Mouse (Mus musculus) midbrain, embryonic 15.5 days (tissue): ENCODE results near the gene Hspe1. TPM values are rescaled to one million over a fixed set of nuclear protein-coding genes. Genes with fewer than 3 reads are reported as not detected.

ENCODE experiments used
- ATAC-seq: fragments of 200-750 bp; cut with Nextera tagmentation; replicated peaks from 2 replicates; pipeline ENCODE4 v1.8.0; 2017; ENCODE audit warnings: moderate TSS enrichment
- H3K27ac ChIP-seq: fragments of 300-500 bp; sonication (generic); 2 replicates; pipeline ENCODE4 v1.5.1; 2015; ENCODE audit warnings: mild to moderate bottlenecking, inconsistent platforms
- H3K27me3 ChIP-seq: fragments of 300-500 bp; sonication (generic); replicated peaks from 2 replicates; pipeline ENCODE4 v1.6.1; 2015; ENCODE audit warnings: inconsistent platforms
- H3K36me3 ChIP-seq: fragments of 300-500 bp; sonication (generic); replicated peaks from 2 replicates; pipeline ENCODE4 v1.6.1; 2015; ENCODE audit warnings: inconsistent platforms
- H3K4me1 ChIP-seq: fragments of 300-500 bp; sonication (generic); 2 replicates; pipeline ENCODE4 v1.6.1; 2015; ENCODE audit warnings: inconsistent platforms
- H3K4me2 ChIP-seq: fragments of 300-500 bp; sonication (generic); 2 replicates; pipeline ENCODE4 v1.6.1; 2015; ENCODE audit warnings: inconsistent platforms, mild to moderate bottlenecking, moderate library complexity
- H3K4me3 ChIP-seq: fragments of 300-500 bp; sonication (generic); 2 replicates; pipeline ENCODE4 v1.5.1; 2015; ENCODE audit warnings: mild to moderate bottlenecking, inconsistent platforms
- H3K9ac ChIP-seq: fragments of 300-500 bp; sonication (generic); 2 replicates; pipeline ENCODE4 v1.6.1; 2015; ENCODE audit warnings: mild to moderate bottlenecking, inconsistent platforms
- H3K9me3 ChIP-seq: fragments of 300-500 bp; sonication (generic); 2 replicates; pipeline ENCODE4 v1.6.1; 2016; ENCODE audit warnings: inconsistent platforms
- WGBS: fragments of 180-500 bp; shearing (Covaris S2); methylation state at CpG from one replicate; pipeline ENCODE4 v1.1.7; 2015; ENCODE audit warnings: mixed read lengths; 5-methylcytosine and 5-hydroxymethylcytosine counted together
- polyA plus RNA-seq: library from polyadenylated mRNA; unstranded; fragments of >200 nt; fragmentation: Nextera tagmentation; extraction: Ambion mirVana; gene quantifications from 2 replicates; pipeline ENCODE4 v1.2.1, GENCODE M21; 2015

Gene Hspe1
- polyA plus RNA-seq = 195 and 203 TPM in 2 replicates

DNA sequence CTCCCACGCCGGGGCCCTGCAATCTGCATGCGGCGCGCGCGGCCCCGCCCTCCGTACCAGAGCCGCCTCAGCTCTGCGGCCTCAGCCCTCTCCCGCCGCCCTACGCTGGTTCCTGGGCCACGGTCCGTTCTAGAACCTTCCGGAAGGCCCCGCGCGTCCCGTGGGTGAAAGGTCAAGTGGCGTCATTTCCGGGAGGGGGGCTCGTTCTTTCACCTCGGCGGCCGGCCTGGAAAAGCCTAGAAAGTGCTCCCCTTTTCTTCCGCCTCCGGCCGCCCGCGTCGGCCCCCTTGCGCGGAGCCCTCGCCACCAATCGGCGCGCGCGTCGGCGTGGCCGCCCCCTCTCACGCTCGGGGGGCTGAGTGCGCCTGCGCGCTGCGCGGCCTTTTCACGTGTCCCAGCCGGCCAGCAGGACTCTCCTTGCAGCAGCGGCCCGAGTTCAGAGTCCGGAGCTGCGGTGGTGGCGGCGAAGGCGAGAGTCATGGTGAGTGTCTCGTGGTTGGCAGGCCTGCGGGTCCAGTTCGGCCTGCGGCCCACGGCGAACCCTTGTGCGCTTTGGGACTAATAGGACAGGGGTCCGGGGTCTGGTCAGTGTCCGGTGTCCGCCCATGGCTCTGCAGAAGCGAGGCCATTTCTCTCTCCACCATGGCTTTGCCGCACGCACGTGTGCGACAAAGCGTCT is at the start of gene Hspe1, which contains the start of gene Hspd1:
Gene Hspe1, plus strand, starts transcription at position 201 of the 679 bp plus-strand sequence.
Gene Hspd1, minus strand, starts transcription at position 312 of the 679 bp plus-strand sequence.
- peaks cover 30% of the 10 kb centered on the region for H3K36me3 ChIP-seq

DNA sequence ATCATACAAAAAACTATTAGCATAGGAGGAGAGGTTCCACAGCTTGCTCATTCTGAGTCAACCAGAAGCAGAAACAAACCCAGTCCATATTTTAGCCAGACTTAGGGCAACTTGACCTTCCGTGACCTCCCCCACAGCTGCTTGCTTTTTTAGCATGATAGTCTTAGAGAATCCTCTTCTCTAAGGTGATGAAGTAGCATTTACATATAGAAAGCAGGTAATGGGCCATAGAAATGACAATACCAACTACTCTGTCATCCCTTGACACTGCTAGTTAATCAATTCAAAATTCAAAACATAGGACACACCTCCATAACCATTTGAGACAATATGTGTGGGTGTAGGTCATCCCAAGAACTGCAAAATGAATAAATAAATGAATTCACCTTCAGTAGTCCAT is 48.0 kb upstream of the Hspe1 start:
- Histone ChIP-seq H3K36me3 (no peaks in the 10 kb centered on the region), H3K4me2 (no peak overlapping the region), H3K4me1 (no peaks in the 10 kb centered on the region), H3K27me3 (no peaks in the 10 kb centered on the region), H3K4me3 (no peak overlapping the region), H3K9me3 (no peaks in the 10 kb centered on the region; the same call in 1 of the 2 replicates), H3K27ac (no peak overlapping the region), H3K9ac (no peak overlapping the region)
- WGBS = 87% methylated on average over 1 of the region's 1 CpGs
- ATAC-seq = no peak

More for the DNA sequence above, at the start of gene Hspe1, which contains the start of gene Hspd1:
- no peaks in the 10 kb centered on the region for H3K9me3 ChIP-seq
- no peaks in the 10 kb centered on the region for H3K27me3 ChIP-seq
- peaks cover 40% of the 10 kb centered on the region for H3K4me1 ChIP-seq
- ATAC-seq = peak; percentile 96
- H3K4me2 ChIP-seq = peak within 1 kb of the TSS; percentile 76
- H3K4me3 ChIP-seq = peak within 1 kb of the TSS; percentile 92
- peak within 1 kb of the TSS; percentile 94 for H3K9ac ChIP-seq
- WGBS = under 1% methylated on average over 75 of the region's 76 CpGs
- H3K27ac ChIP-seq = peak within 1 kb of the TSS; percentile 97

DNA sequence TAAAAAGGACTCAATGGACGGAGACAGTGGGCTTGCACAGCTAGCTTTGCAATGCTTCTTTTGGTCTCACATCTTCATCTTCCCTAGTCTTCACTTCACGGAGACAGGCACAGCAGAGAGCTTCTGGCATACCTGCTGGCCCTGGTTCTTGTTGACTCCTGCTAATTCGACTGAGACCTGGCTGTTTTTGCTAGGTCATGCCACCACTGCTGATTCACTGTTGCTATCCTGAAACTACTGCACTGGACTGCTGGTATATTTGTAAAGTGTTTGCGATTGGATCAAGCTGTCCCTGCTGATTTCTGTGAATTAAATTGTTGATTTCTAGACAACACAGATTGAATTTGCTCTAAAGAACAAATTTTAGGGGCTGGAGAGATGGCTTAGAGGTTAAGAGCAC is 46.2 kb upstream of the Hspe1 start:
- H3K4me2 ChIP-seq = no peak overlapping the region
- no peaks in the 10 kb centered on the region for H3K36me3 ChIP-seq
- no peak overlapping the region for H3K9ac ChIP-seq
- no peak overlapping the region for H3K4me3 ChIP-seq
- ATAC-seq = no peak
- H3K4me1 ChIP-seq = no peaks in the 10 kb centered on the region
- WGBS = 87% methylated on average over 4 of the region's 4 CpGs
- H3K27me3 ChIP-seq = no peaks in the 10 kb centered on the region
- H3K9me3 ChIP-seq = no peaks in the 10 kb centered on the region; the same call in 1 of the 2 replicates
- H3K27ac ChIP-seq = no peak overlapping the region

DNA sequence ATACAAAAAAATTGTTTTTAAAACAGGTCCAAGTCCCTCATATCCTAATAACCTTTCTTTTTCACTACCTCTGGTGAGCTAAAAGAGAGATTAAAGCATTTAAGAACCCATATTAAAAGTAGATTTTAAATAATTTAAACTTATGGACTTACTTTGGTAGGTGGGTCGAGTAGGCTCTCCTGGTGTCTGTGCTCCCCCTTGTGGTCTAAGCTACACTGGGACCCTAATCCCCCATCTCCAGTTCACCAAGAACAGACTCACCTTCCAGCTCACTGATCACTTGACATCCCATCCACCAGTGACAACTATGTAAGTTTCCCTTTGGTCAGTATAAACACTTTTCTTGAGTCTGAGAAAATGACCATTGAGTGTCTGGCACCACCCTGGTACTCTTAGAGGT is 45.7 kb upstream of the Hspe1 start:
- no peaks in the 10 kb centered on the region for H3K27me3 ChIP-seq
- H3K9ac ChIP-seq = no peak overlapping the region
- ATAC-seq = no peak
- no peaks in the 10 kb centered on the region; the same call in 1 of the 2 replicates for H3K9me3 ChIP-seq
- WGBS = 63% methylated on average over 1 of the region's 1 CpGs
- H3K4me1 ChIP-seq = no peaks in the 10 kb centered on the region
- H3K36me3 ChIP-seq = no peaks in the 10 kb centered on the region
- H3K27ac ChIP-seq = no peak overlapping the region
- no peak overlapping the region for H3K4me3 ChIP-seq
- H3K4me2 ChIP-seq = no peak overlapping the region

DNA sequence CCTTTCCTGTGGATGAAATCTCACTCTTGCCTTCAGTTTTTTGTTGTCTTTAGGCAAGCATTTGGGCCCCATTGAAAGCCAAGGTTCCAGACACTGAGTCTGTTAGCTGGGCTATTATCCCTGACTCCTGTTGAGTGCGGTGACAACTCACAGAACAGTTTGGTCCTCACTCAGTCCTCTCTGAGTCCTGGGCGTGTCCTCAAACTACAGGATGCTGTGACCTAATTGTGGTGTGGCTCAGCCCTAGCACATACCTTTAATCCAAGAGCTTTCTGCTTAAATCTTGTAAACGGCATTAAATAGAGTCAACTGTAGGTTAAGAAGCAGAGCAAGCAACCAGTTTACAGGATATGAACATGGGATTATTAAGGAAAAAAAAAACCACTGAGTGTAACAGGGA is 44.8 kb upstream of the Hspe1 start:
- no peaks in the 10 kb centered on the region for H3K4me1 ChIP-seq
- H3K27me3 ChIP-seq = no peaks in the 10 kb centered on the region
- 86% methylated on average over 3 of the region's 3 CpGs for WGBS
- H3K9me3 ChIP-seq = no peaks in the 10 kb centered on the region; the same call in 1 of the 2 replicates
- ATAC-seq = no peak
- H3K4me2 ChIP-seq = no peak overlapping the region
- H3K36me3 ChIP-seq = no peaks in the 10 kb centered on the region
- H3K4me3 ChIP-seq = no peak overlapping the region
- H3K27ac ChIP-seq = no peak overlapping the region
- no peak overlapping the region for H3K9ac ChIP-seq

DNA sequence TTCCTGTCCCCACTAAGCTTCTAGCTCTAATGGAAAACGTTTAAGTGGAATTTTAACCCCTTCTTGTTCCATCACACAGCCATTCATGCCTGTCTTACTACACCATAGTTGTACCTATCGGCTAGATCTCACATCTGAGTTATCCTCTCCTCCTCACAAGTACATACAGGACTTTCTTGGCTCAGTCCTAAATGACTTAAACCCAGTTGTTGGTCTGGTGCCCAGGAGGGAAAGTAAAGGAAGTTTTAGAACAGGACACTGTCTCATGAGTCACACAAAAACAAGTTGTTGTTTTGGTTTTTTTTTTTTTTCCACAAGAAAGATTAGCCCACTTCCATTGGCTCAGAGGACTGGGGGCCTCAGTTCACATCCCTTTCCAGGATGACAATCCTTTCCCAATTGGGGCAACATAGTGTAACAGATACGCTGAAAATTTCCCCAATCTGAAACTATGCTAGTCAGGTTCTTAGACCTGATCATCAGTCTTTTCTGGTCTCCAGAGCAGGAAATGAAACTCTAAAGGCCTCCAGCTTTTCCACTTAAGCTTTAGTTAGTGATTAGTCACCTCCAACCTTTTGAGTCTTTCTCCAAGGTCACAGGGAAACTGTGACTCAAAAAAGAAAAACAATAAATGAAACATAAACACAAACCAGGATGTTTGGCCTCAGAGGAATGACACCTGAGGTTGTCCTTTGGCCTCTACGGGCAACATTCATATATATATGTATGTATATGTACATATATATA is 38.9 kb upstream of the Hspe1 start:
- Histone ChIP-seq H3K27ac (no peak overlapping the region), H3K27me3 (peaks cover 2% of the 10 kb centered on the region; the same call in 1 of the 2 replicates), H3K4me3 (no peak overlapping the region), H3K9ac (no peak overlapping the region), H3K9me3 (no peaks in the 10 kb centered on the region), H3K36me3 (no peaks in the 10 kb centered on the region), H3K4me2 (no peak overlapping the region), H3K4me1 (peaks cover 14% of the 10 kb centered on the region)
- ATAC-seq = no peak
- WGBS = 72% methylated on average over 4 of the region's 4 CpGs

DNA sequence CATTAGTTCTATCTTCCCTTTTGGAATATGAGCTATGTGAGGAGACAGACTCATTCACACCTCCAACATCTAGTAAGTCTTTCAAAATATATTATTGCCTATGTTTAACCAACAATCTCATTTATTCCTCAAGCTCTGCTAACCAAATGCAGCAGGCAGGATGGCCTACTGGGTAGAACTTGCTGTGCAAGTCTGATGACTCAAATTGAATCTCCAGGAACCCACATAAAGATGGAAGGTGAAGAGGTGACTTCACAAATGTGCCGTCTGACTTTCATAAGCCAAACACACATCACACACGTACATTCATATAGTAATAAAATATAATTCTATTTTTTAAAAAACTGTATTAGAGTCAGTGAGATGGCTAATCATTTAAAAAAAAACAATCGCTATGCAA is 36.3 kb upstream of the Hspe1 start:
- WGBS = 70% methylated on average over 3 of the region's 3 CpGs
- H3K4me2 ChIP-seq = peak overlapping the region; percentile 70
- peak overlapping the region; percentile 62 for H3K4me3 ChIP-seq
- H3K27me3 ChIP-seq = peaks cover 2% of the 10 kb centered on the region; the same call in 1 of the 2 replicates
- H3K4me1 ChIP-seq = peaks cover 18% of the 10 kb centered on the region
- no peaks in the 10 kb centered on the region for H3K9me3 ChIP-seq
- ATAC-seq = no peak
- H3K27ac ChIP-seq = no peak overlapping the region
- no peaks in the 10 kb centered on the region for H3K36me3 ChIP-seq
- no peak overlapping the region for H3K9ac ChIP-seq

DNA sequence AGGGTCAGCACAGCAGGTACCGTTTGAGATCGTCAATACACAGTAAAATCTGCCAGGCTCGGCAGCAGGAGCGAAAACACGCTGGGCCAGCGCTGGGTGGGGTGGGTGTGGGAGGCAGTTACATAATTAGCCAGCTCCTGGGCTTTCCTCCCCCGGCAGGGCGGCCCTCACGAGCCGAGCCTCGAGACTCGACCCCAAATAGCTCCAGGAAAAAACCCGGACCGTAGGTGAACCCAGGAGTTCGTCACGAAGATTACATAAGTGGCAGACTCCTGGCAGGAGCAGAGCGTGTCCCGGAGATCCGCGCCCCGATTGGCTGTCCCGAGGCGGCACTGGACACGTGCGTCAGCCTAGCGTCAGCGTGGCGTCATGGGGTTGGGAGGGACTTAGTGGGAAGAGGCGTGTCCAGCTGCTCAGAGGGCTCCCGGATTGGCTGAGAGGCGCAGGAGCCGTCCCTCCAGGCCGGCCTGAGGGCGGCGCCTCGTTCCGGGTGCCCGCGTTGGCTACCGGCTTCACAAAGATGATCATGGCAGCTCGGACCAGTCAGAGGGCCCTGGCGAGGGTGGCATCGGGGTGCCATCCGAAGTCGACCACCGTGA is 35.5 kb upstream of the Hspe1 start, which contains the start of gene Coq10b:
Gene Coq10b, plus strand, starts transcription at position 416 of the 599 bp plus-strand sequence.
- Histone ChIP-seq H3K4me1 (peaks cover 18% of the 10 kb centered on the region), H3K4me3 (peak within 1 kb of the TSS; percentile 62), H3K27ac (peak within 1 kb of the TSS; percentile 85), H3K36me3 (no peaks in the 10 kb centered on the region), H3K4me2 (peak within 1 kb of the TSS; percentile 70), H3K9me3 (no peaks in the 10 kb centered on the region), H3K27me3 (peaks cover 2% of the 10 kb centered on the region; the same call in 1 of the 2 replicates), H3K9ac (peak within 1 kb of the TSS; percentile 57)
- 0% methylated on average over 46 of the region's 46 CpGs for WGBS
- peak; percentile 100 for ATAC-seq

DNA sequence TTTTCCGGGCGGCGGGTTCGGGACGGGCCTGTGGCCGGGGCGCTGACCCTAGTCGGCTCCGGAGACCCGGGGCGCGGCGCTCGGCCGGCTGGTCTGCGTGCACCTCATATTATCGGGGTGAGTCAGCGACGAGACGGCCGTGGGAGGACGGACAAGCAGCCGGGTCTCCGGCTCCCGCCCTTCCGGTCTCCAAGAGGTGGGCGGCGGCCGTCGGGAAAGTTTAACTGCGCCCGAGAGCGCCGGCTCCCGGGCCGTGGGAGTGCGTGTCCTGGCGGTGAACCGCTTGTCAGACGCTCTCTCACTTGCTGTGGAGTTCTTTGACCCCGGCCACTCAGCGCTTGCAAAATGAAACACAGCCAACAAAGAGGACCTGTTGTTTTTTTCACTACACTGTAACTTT is 34.9 kb upstream of the Hspe1 start:
- H3K27ac ChIP-seq = peak overlapping the region; percentile 78
- H3K4me2 ChIP-seq = peak overlapping the region; percentile 63
- peak overlapping the region; percentile 57 for H3K9ac ChIP-seq
- H3K27me3 ChIP-seq = peaks cover 2% of the 10 kb centered on the region; the same call in 1 of the 2 replicates
- no peaks in the 10 kb centered on the region for H3K9me3 ChIP-seq
- peaks cover 18% of the 10 kb centered on the region for H3K4me1 ChIP-seq
- ATAC-seq = peak; percentile 67
- WGBS = under 1% methylated on average over 42 of the region's 42 CpGs
- H3K36me3 ChIP-seq = no peaks in the 10 kb centered on the region
- peak overlapping the region; percentile 62 for H3K4me3 ChIP-seq

DNA sequence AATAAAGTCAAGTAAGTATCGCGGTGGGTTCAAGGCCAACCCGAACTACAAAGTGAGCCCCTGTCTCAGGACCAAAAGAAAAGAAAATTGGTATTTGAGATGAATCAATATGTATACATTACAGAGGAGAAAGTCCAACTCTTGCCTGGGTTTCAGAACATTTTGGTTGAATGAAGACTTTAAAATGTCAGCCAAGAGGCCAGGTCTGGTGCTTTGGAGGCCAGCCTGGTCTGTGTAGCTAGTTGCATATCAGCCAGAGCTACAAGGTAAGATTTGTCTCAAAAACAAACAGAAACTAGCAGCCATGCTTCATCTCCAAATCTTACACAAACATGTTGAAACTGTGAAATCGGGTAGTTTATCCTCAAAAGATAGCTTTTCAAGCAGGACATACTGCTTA is 34.3 kb upstream of the Hspe1 start:
- H3K9ac ChIP-seq = peak overlapping the region; percentile 57; the same call in 1 of the 2 replicates
- 68% methylated on average over 4 of the region's 4 CpGs for WGBS
- no peak for ATAC-seq

DNA sequence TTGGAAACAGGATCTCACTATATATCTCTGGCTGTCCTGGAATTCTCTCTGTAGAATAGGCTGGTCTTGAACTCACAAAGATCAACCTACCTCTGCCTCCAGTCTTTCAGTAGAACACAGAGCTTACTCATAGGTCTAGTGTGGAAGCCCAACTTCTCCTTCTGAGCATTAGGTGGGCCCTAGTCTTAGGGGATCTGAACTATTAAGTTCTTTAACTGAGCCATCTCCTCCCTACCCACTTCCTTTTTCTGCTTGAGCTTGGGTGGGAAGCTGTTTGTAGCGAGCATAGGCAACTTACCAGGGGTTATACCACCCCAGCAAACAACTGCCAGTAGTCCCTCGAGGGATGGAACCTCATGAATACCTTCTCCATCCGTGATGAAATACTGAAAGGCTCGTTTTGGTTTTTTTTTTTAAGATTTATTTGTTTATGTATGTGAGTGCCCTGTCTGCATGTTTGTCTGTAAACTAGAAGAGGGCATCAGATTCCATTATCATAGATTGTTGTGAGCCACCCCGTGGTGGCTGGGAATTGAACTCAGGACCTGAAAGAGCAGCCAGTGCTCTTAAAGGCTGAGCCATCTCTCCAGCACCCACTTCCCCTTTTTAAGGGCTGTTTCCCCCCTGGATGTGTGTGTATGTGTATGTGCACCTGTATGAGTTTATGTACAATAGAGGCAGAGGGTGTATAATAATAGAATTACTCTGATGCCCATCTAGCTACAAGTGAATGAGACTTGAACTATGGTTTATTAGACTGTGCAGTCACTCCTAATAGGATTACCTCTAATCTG is 32.4 kb upstream of the Hspe1 start:
- H3K9ac ChIP-seq = no peak overlapping the region
- no peak overlapping the region for H3K4me2 ChIP-seq
- H3K36me3 ChIP-seq = no peaks in the 10 kb centered on the region
- H3K4me3 ChIP-seq = no peak overlapping the region
- no peak overlapping the region for H3K27ac ChIP-seq
- H3K9me3 ChIP-seq = no peaks in the 10 kb centered on the region
- ATAC-seq = no peak
- H3K4me1 ChIP-seq = peaks cover 18% of the 10 kb centered on the region
- peaks cover 2% of the 10 kb centered on the region; the same call in 1 of the 2 replicates for H3K27me3 ChIP-seq
- WGBS = 79% methylated on average over 5 of the region's 5 CpGs

More for the DNA sequence above, 34.3 kb upstream of the Hspe1 start:
- Histone ChIP-seq H3K36me3 (no peaks in the 10 kb centered on the region), H3K4me3 (peak overlapping the region; percentile 62), H3K4me1 (peaks cover 18% of the 10 kb centered on the region), H3K9me3 (no peaks in the 10 kb centered on the region), H3K4me2 (peak overlapping the region; percentile 63), H3K27me3 (peaks cover 2% of the 10 kb centered on the region; the same call in 1 of the 2 replicates), H3K27ac (no peak overlapping the region)
